Mouse (Mus musculus) olfactory bulb, adult 2 months (tissue): ENCODE measurements around the gene Gucd1. TPM values are rescaled to one million over a fixed set of nuclear protein-coding genes. Genes with fewer than 3 reads are reported as not detected.

Experiments used
- H3K27ac ChIP-seq: fragments of 200-500 bp; 2 replicates; pipeline ENCODE4 v1.5.1; 2012; ENCODE audit warnings: low read depth, low read length; ENCODE audit not compliant: insufficient read depth
- H3K4me1 ChIP-seq: fragments of 200-500 bp; 2 replicates; pipeline ENCODE4 v1.6.1; 2012; ENCODE audit warnings: low read length; ENCODE audit not compliant: control insufficient read depth, insufficient read depth
- H3K4me3 ChIP-seq: fragments of 200-500 bp; 2 replicates; pipeline ENCODE4 v1.5.1; 2012; ENCODE audit warnings: mild to moderate bottlenecking, low read depth, low read length, moderate library complexity; ENCODE audit not compliant: insufficient read depth
- CTCF ChIP-seq: fragments of 200-500 bp; IDR thresholded peaks from 2 replicates; pipeline ENCODE4 v1.5.1; 2012; ENCODE audit warnings: low read depth, mild to moderate bottlenecking, low read length, moderate library complexity; ENCODE audit not compliant: insufficient read depth
- POLR2A ChIP-seq: fragments of 200-500 bp; IDR thresholded peaks from 2 replicates; pipeline ENCODE4 v1.6.1; 2012; ENCODE audit warnings: mild to moderate bottlenecking, low read depth, low read length, moderate library complexity; ENCODE audit not compliant: insufficient read depth
- WGBS: fragments of 180-500 bp; shearing (Covaris S2); methylation state at CpG from one replicate; pipeline ENCODE4 v1.1.7; 2018; 5-methylcytosine and 5-hydroxymethylcytosine counted together
- polyA plus RNA-seq: library from polyadenylated mRNA; stranded (reverse); fragments of >200 nt; gene quantifications from 2 replicates; pipeline ENCODE4 v1.2.4, GENCODE M21; 2012; ENCODE audit warnings: low replicate concordance; ENCODE audit not compliant: missing spikeins, insufficient read depth, insufficient read length

Gene Gucd1
- polyA plus RNA-seq, 1 experiment: not detected

GRCm38 (mm10) chr10:75447489-75447888, 70.3 kb downstream of the Gucd1 start:
- Histone ChIP-seq H3K4me1 (peaks cover 6% of the 10 kb centered on the region; the same call in 1 of the 2 replicates), H3K4me3 (no peak overlapping the region), H3K27ac (no peak overlapping the region)
- no peak for TF ChIP-seq POLR2A
- WGBS: 78% methylated on average over 11 of the region's 11 CpGs

- no peak overlapping the region for H3K4me3 ChIP-seq
- no peak for TF ChIP-seq POLR2A
- TF ChIP-seq CTCF: no peak
- peaks cover 6% of the 10 kb centered on the region; the same call in 1 of the 2 replicates for H3K4me1 ChIP-seq
- H3K27ac ChIP-seq: no peak overlapping the region
- WGBS: 76% methylated on average over 13 of the region's 13 CpGs
These were observed 71.2 kb downstream of the Gucd1 start for GRCm38 (mm10) chr10:75446501-75447083.

GRCm38 (mm10) chr10:75445030-75445429, 72.7 kb downstream of the Gucd1 start:
- H3K4me1 ChIP-seq: peaks cover 4% of the 10 kb centered on the region; the same call in 1 of the 2 replicates
- TF ChIP-seq POLR2A (no peak), CTCF (no peak)
- H3K27ac ChIP-seq: no peak overlapping the region
- H3K4me3 ChIP-seq: no peak overlapping the region
- 60% methylated on average over 8 of the region's 8 CpGs for WGBS

- Histone ChIP-seq H3K4me3 (no peak overlapping the region), H3K4me1 (peaks cover 4% of the 10 kb centered on the region; the same call in 1 of the 2 replicates), H3K27ac (0 out of 2 replicates have a peak overlapping the region, but pooled peaks have one; percentile 7)
- TF ChIP-seq POLR2A: no peak
- TF ChIP-seq CTCF: no peak
- 71% methylated on average over 19 of the region's 19 CpGs for WGBS
These were observed 73.5 kb downstream of the Gucd1 start for GRCm38 (mm10) chr10:75444111-75444826.

GRCm38 (mm10) chr10:75443017-75443416, 74.8 kb downstream of the Gucd1 start:
- 90% methylated on average over 4 of the region's 4 CpGs for WGBS
- H3K27ac ChIP-seq: no peak overlapping the region
- TF ChIP-seq CTCF (no peak), POLR2A (no peak)
- peaks cover 10% of the 10 kb centered on the region for H3K4me1 ChIP-seq
- no peak overlapping the region for H3K4me3 ChIP-seq

- Histone ChIP-seq H3K27ac (no peak overlapping the region), H3K4me3 (no peak overlapping the region), H3K4me1 (peaks cover 14% of the 10 kb centered on the region)
- TF ChIP-seq POLR2A: no peak
- no peak for TF ChIP-seq CTCF
- 90% methylated on average over 4 of the region's 4 CpGs for WGBS
These were observed 76.0 kb downstream of the Gucd1 start for GRCm38 (mm10) chr10:75441800-75442199.

- 91% methylated on average over 3 of the region's 3 CpGs for WGBS
- Histone ChIP-seq H3K4me3 (no peak overlapping the region), H3K4me1 (peaks cover 15% of the 10 kb centered on the region), H3K27ac (no peak overlapping the region)
- TF ChIP-seq POLR2A (no peak), CTCF (no peak)
These were observed 77.0 kb downstream of the Gucd1 start for GRCm38 (mm10) chr10:75440756-75441155.

GRCm38 (mm10) chr10:75439211-75439811, 78.5 kb downstream of the Gucd1 start:
- Histone ChIP-seq H3K27ac (peak overlapping the region; percentile 54), H3K4me3 (no peak overlapping the region), H3K4me1 (peaks cover 14% of the 10 kb centered on the region)
- peak; percentile 63 for TF ChIP-seq CTCF
- no peak for TF ChIP-seq POLR2A
- 14% methylated on average over 7 of the region's 7 CpGs for WGBS
